Mouse (Mus musculus): ENCODE data around the gene Slc35f2. TPM values are rescaled to one million over a fixed set of nuclear protein-coding genes. Genes with fewer than 3 reads are reported as not detected.

The Slc35f2 gene
- total RNA-seq (2015; ENCODE audit: low replicate concordance) = not detected in 2 replicates
- not detected in 2 replicates for total RNA-seq (2017; ENCODE audit: low replicate concordance)

GRCm38 (mm10) chr9:53771344-53772021 lies at the start of gene Slc35f2:
Gene Slc35f2 (plus strand): TSS chr9:53771538.
- ATAC-seq (replicated peaks; ENCODE audit: low FRiP score, poor library complexity, severe bottlenecking) = no peak

GRCm38 (mm10) chr9:53740829-53741404 lies 30.4 kb upstream of the Slc35f2 start:
- no peak for ATAC-seq (replicated peaks; ENCODE audit: low FRiP score, poor library complexity, severe bottlenecking)

GRCm38 (mm10) chr9:53750411-53750810 lies 20.9 kb upstream of the Slc35f2 start:
- ATAC-seq (replicated peaks; ENCODE audit: low FRiP score, poor library complexity, severe bottlenecking) = no peak

- no peak for ATAC-seq (replicated peaks; ENCODE audit: low FRiP score, poor library complexity, severe bottlenecking)
Measured at GRCm38 (mm10) chr9:53750899-53751298, 20.4 kb upstream of the Slc35f2 start.

- no peak for ATAC-seq (replicated peaks; ENCODE audit: low FRiP score, poor library complexity, severe bottlenecking)
Measured at GRCm38 (mm10) chr9:53754801-53755200, 16.5 kb upstream of the Slc35f2 start.

GRCm38 (mm10) chr9:53758142-53758541 lies 13.2 kb upstream of the Slc35f2 start:
- no peak for ATAC-seq (replicated peaks; ENCODE audit: low FRiP score, poor library complexity, severe bottlenecking)

GRCm38 (mm10) chr9:53764697-53765096 lies 6.6 kb upstream of the Slc35f2 start:
- ATAC-seq (replicated peaks; ENCODE audit: low FRiP score, poor library complexity, severe bottlenecking) = no peak

GRCm38 (mm10) chr9:53768486-53768885 lies 2.9 kb upstream of the Slc35f2 start:
- ATAC-seq (replicated peaks; ENCODE audit: low FRiP score, poor library complexity, severe bottlenecking) = no peak

GRCm38 (mm10) chr9:53770771-53771343 lies 481 bp upstream of the Slc35f2 start:
- no peak for ATAC-seq (replicated peaks; ENCODE audit: low FRiP score, poor library complexity, severe bottlenecking)

GRCm38 (mm10) chr9:53772121-53772561 lies 803 bp downstream of the Slc35f2 start:
- no peak for ATAC-seq (replicated peaks; ENCODE audit: low FRiP score, poor library complexity, severe bottlenecking)

GRCm38 (mm10) chr9:53775511-53775910 lies 4.2 kb downstream of the Slc35f2 start:
- ATAC-seq (replicated peaks; ENCODE audit: low FRiP score, poor library complexity, severe bottlenecking) = no peak

- no peak for ATAC-seq (replicated peaks; ENCODE audit: low FRiP score, poor library complexity, severe bottlenecking)
Measured at GRCm38 (mm10) chr9:53786561-53787407, 15.4 kb downstream of the Slc35f2 start.

- ATAC-seq (replicated peaks; ENCODE audit: low FRiP score, poor library complexity, severe bottlenecking) = no peak
Measured at GRCm38 (mm10) chr9:53793830-53794330, 22.5 kb downstream of the Slc35f2 start.

GRCm38 (mm10) chr9:53794490-53794889 lies 23.2 kb downstream of the Slc35f2 start:
- no peak for ATAC-seq (replicated peaks; ENCODE audit: low FRiP score, poor library complexity, severe bottlenecking)

- ATAC-seq (replicated peaks; ENCODE audit: low FRiP score, poor library complexity, severe bottlenecking) = no peak
Measured at GRCm38 (mm10) chr9:53795351-53795750, 24.0 kb downstream of the Slc35f2 start.

- no peak for ATAC-seq (replicated peaks; ENCODE audit: low FRiP score, poor library complexity, severe bottlenecking)
Measured at GRCm38 (mm10) chr9:53796386-53796785, 25.0 kb downstream of the Slc35f2 start.

GRCm38 (mm10) chr9:53797141-53797540 lies 25.8 kb downstream of the Slc35f2 start:
- no peak for ATAC-seq (replicated peaks; ENCODE audit: low FRiP score, poor library complexity, severe bottlenecking)

- no peak for ATAC-seq (replicated peaks; ENCODE audit: low FRiP score, poor library complexity, severe bottlenecking)
Measured at GRCm38 (mm10) chr9:53802921-53803320, 31.6 kb downstream of the Slc35f2 start.

- no peak for ATAC-seq (replicated peaks; ENCODE audit: low FRiP score, poor library complexity, severe bottlenecking)
Measured at GRCm38 (mm10) chr9:53806496-53807086, 35.3 kb downstream of the Slc35f2 start.

- no peak for ATAC-seq (replicated peaks; ENCODE audit: low FRiP score, poor library complexity, severe bottlenecking)
Measured at GRCm38 (mm10) chr9:53813418-53813817, 42.1 kb downstream of the Slc35f2 start.

Data from erythroblast, adult 5-6 weeks (primary cell).